Mouse (Mus musculus): ENCODE data around the gene Ctsa.

DNA sequence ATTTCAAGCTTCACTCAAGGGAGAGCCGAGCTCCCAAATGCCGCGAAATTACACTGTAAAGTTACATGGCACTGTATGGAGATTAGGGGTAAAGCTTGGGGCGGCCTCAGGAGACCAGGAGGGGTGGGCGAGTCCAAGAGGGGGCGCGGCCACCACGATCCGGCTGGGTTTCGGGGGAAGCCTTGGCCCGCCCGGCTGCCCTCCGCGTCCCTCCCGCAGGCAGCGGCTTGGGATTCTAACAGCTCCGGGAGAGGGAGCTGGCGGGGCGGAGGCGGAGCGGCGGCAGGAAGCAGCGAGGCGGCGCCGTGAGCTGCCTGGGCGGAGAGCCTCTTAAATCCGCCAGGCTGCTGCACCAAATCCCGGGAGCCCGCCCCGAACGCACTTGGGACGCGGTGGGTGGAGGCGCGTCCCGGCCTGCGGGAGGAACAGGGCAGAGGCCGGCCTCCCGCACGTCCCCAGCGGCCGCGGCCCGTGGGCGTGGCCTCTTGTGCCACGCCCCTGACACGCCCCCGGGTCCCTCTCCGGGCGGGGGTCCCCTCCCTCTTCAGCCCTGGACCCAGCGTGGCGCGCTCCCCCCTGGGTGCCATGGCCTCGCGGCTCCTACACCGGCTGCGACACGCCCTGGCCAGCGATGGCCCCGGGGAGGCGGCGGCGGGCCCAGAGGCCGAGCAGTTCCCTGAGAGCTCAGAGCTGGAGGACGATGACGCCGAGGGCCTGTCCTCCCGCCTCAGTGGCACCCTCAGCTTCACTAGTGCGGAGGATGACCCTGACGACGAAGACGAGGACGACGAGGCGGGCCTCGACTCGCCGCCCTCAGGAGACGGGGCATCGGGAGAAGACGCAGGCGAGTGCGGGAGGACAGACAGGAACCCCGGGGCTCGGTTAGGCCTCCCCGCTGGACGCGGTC is 46.9 kb upstream of the Ctsa start, which contains the start of gene Snx21:
- TF ChIP-seq CTCF (IDR thresholded peaks at IDR 0.05; ENCODE audit: extremely low read depth, insufficient read depth, insufficient read length, insufficient replicate concordance) = no peak
- no peak for TF ChIP-seq POLR2A (IDR thresholded peaks at IDR 0.05; ENCODE audit: low read depth, low read length)
